Mouse (Mus musculus) ES-E14 (cell line): ENCODE results near the gene Zbed4.

Experiments used
- CHD2 ChIP-seq: IDR thresholded peaks from 2 replicates; pipeline ENCODE4 v1.6.1; 2014; ENCODE audit warnings: mild to moderate bottlenecking, low read depth, low read length, inconsistent platforms
- HCFC1 ChIP-seq: IDR thresholded peaks from 2 replicates; pipeline ENCODE4 v1.6.1; 2012; ENCODE audit warnings: low read length, inconsistent platforms, borderline replicate concordance; ENCODE audit not compliant: insufficient read depth
- ZC3H11A ChIP-seq: IDR thresholded peaks from 2 replicates; pipeline ENCODE4 v1.6.1; 2012; ENCODE audit warnings: low read depth, mild to moderate bottlenecking, inconsistent platforms, low read length, borderline replicate concordance

DNA sequence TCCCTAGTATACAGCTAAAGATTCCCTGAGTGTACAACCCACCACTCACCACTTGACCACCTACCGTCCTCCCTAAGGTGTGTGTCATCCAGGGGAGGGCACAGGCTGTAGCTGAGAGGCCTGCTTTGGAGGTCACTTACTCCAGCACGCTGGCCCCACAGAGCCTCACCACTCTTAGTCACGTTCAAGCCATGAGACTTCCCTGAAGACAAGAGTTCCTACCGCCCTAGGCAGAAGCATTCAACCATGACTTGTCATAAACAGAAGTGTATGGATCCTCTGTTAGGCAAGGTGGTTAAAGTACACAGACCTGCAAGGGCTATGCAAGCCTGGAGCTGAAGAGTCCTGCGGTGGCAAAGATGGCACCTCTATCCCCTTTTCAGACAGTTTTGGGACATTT lies 79.2 kb downstream of the Zbed4 start:
- TF ChIP-seq ZC3H11A, result no peak
- TF ChIP-seq CHD2, result no peak
- no peak for TF ChIP-seq HCFC1
